Mouse (Mus musculus) brain, embryonic 14.5 days (tissue): ENCODE data around the gene Zmynd8. TPM values are rescaled to one million over a fixed set of nuclear protein-coding genes. Genes with fewer than 3 reads are reported as not detected.

ENCODE experiments used
- DNase-seq: peaks from one replicate; pipeline ENCODE4 v3.0.0-alpha.2; 2011; ENCODE audit warnings: low read depth
- CTCF ChIP-seq: fragments of 200-500 bp; IDR thresholded peaks from 2 replicates; pipeline ENCODE4 v1.5.1; 2012; ENCODE audit warnings: inconsistent platforms, mild to moderate bottlenecking, moderate library complexity, borderline replicate concordance; ENCODE audit not compliant: insufficient read depth, insufficient read length; ENCODE audit errors: extremely low read depth
- POLR2A ChIP-seq: fragments of 200-500 bp; IDR thresholded peaks from 2 replicates; pipeline ENCODE4 v1.6.1; 2012; ENCODE audit warnings: mild to moderate bottlenecking, inconsistent platforms, borderline replicate concordance; ENCODE audit not compliant: poor library complexity, insufficient read depth, insufficient read length, severe bottlenecking; ENCODE audit errors: extremely low read depth
- polyA plus RNA-seq: library from polyadenylated mRNA; depleted of rRNA; stranded (reverse); fragments of >200 nt; gene quantifications from 2 replicates; pipeline ENCODE4 v1.2.3, GENCODE M21; 2012

Gene Zmynd8
- polyA plus RNA-seq, 1 experiment, result 75.8 TPM

GRCm38 (mm10) chr2:165885225-165885950 lies 13.4 kb downstream of the Zmynd8 start:
- 0 out of 2 replicates have a peak, but pooled peaks have one; percentile 16 for TF ChIP-seq POLR2A
- no peak for TF ChIP-seq CTCF
- DNase-seq, result peak; percentile 89

GRCm38 (mm10) chr2:165884577-165885224 lies 14.1 kb downstream of the Zmynd8 start:
- DNase-seq, result peak; percentile 98
- 0 out of 2 replicates have a peak, but pooled peaks have one; percentile 0 for TF ChIP-seq POLR2A
- TF ChIP-seq CTCF, result no peak

- no peak for DNase-seq
- TF ChIP-seq POLR2A (0 out of 2 replicates have a peak, but pooled peaks have one; percentile 3), CTCF (no peak)
Observed at GRCm38 (mm10) chr2:165883846-165884576, 14.8 kb downstream of the Zmynd8 start.

- DNase-seq, result no peak
- no peak for TF ChIP-seq POLR2A
- no peak for TF ChIP-seq CTCF
Observed at GRCm38 (mm10) chr2:165883006-165883405, 15.8 kb downstream of the Zmynd8 start.

- no peak for TF ChIP-seq CTCF
- TF ChIP-seq POLR2A, result no peak
- DNase-seq, result peak; percentile 80
Observed at GRCm38 (mm10) chr2:165881585-165882431, 17.0 kb downstream of the Zmynd8 start.

GRCm38 (mm10) chr2:165881220-165881584 lies 17.6 kb downstream of the Zmynd8 start:
- TF ChIP-seq CTCF (no peak), POLR2A (no peak)
- DNase-seq, result peak; percentile 85

- peak; percentile 91 for DNase-seq
- TF ChIP-seq POLR2A (no peak), CTCF (no peak)
Observed at GRCm38 (mm10) chr2:165880501-165881182, 18.2 kb downstream of the Zmynd8 start.

- peak; percentile 85 for DNase-seq
- TF ChIP-seq CTCF (no peak), POLR2A (no peak)
Observed at GRCm38 (mm10) chr2:165879403-165880178, 19.2 kb downstream of the Zmynd8 start.

- TF ChIP-seq POLR2A (no peak), CTCF (no peak)
- no peak for DNase-seq
Observed at GRCm38 (mm10) chr2:165878907-165879361, 19.9 kb downstream of the Zmynd8 start.
